Mouse (Mus musculus): ENCODE results near the gene Mettl7a2.
A peak's percentile ranks its signal among the peaks of the same experiment; 100 is the strongest.
"Not testable (repeated sequence)": the region's sequence is repeated elsewhere in the genome, so short reads cannot be mapped to it uniquely, and the experiment has no call there.

Mettl7a2 gene

GRCm38 (mm10) chr15:100341314-100341980, 11.6 kb upstream of the Mettl7a2 start:
- DNase-seq = not testable (repeated sequence)

GRCm38 (mm10) chr15:100345484-100345883, 7.5 kb upstream of the Mettl7a2 start:
- DNase-seq = no peak

DNA sequence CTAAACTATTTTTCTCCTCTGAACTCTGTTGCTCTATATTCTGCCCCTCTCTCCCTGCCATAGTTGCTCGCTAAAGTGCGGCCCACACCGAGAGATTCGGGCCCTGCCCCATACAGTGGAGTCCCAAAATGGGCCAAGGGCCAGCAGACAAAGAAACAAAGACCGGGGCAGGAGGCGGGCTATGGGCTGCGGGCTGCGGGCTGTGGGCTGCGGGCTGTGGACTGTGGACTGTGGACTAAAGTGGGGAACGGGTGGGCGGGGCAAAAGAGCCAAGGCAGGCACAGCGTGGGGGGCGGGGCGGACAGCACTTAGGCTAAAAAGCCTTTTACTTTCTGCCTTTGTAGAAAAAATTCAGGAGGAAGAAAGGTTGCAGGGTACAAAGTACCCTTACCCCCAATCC, 6.2 kb upstream of the Mettl7a2 start:
- DNase-seq = peak; percentile 65

- peak; percentile 11 for DNase-seq
Observed at GRCm38 (mm10) chr15:100349496-100349895, 3.5 kb upstream of the Mettl7a2 start.

- no peak for DNase-seq
Observed at GRCm38 (mm10) chr15:100351501-100352060, 1.4 kb upstream of the Mettl7a2 start.

DNA sequence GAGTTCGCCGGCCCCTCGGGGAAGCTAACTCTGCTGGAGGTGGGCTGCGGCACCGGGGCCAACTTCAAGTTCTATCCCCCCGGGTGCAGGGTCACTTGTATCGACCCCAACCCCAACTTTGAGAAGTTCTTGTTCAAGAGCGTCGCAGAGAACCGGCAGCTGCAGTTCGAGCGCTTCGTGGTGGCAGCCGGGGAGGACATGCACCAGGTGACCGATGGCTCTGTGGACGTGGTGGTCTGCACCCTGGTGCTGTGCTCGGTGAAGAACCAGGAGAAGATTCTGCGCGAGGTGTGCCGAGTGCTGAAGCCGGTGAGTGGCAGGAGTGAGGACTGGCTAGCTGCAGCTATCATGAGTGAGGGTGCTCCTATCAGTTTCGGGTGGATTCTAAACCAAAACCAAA, 399 bp downstream of the Mettl7a2 start:
- DNase-seq = not testable (repeated sequence)

DNA sequence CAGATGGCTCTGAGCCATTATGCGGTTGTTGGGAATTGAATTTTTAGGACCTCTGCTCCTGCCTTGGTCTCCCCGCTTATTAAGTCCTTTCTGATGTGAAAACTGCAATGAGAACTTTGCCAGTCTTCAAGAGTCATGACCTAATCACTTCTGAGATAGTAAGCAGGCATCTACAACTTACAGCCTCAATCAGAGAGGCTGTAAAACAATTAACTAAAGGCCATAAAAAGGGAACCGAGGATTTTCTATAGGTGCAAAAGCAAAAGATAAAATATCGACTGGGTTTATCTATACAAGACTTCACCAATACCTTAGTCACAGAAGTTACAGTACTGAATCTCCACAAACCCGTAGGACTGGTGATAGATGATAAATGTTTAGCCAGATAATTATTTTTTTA, 2.9 kb downstream of the Mettl7a2 start:
- DNase-seq = no peak

DNA sequence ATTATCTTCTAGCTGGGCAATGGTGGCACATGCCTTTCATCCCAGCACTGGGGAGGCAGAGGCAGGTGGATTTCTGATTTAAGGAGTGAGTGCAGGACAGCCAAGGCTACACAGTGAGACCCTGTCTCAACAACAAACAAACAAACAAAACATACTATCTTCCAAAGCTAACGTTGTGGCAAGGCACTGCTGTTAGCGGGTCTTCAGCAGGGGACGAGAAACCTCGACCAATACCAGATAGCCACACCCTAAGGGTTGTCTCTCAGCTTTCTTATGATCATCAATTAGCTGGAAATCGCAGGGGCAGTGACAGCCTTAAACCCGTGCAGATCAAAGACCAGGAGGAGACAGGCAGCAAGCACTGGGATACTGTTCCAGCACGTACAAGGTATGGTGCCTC, 11.2 kb downstream of the Mettl7a2 start, which contains the start of gene Higd1c:
Higd1c (plus strand) TSS at position 301 of the 400 bp plus-strand sequence.
- DNase-seq = no peak

DNA sequence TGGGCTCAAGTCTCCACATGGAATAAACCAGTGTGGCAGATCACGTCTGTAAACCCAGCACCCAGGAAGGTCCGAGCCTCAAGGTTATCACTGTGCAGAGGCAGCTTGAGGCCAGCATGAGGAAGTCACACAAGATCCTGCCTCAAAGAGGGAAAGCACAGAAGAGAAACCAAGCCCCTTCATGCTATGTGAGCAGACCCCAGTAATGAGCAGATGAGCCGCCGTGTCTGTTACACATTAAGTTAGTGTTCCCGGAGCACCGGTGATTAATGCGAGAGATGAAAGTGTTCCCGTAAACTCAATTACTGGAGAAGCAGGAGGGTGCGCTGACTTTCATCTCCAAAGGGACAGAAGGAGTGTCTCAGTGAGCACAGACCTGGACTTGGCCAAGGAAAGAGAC, 13.0 kb downstream of the Mettl7a2 start:
- not testable (repeated sequence) for DNase-seq

GRCm38 (mm10) chr15:100367119-100367518, 14.1 kb downstream of the Mettl7a2 start:
- no peak for DNase-seq

- DNase-seq = peak; percentile 66
Observed at GRCm38 (mm10) chr15:100375066-100375465, 22.1 kb downstream of the Mettl7a2 start.

GRCm38 (mm10) chr15:100377847-100378505, 25.0 kb downstream of the Mettl7a2 start:
- not testable (repeated sequence) for DNase-seq

DNA sequence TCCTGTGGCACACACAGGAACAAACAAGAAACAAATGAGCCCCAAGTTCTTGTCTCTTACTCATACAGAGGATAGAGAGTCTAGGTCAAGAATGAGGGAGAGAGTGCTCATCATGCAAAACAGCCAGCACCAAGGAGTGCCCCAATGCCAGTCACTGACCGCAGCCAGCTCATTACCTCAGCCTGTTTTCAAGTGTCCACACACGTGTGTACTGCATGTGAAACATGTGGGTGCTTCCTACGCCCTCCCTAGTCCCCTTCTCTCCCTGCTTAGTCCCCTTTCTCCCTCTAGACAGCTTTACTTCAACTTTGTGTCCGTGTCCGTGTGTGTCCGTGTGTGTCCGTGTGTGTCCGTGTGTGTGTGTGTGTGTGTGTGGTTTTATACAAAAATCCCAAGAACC, 26.7 kb downstream of the Mettl7a2 start:
- DNase-seq = no peak

- DNase-seq = no peak
Observed at GRCm38 (mm10) chr15:100380104-100380503, 27.1 kb downstream of the Mettl7a2 start.

GRCm38 (mm10) chr15:100385705-100386104, 32.7 kb downstream of the Mettl7a2 start:
- DNase-seq = no peak

DNA sequence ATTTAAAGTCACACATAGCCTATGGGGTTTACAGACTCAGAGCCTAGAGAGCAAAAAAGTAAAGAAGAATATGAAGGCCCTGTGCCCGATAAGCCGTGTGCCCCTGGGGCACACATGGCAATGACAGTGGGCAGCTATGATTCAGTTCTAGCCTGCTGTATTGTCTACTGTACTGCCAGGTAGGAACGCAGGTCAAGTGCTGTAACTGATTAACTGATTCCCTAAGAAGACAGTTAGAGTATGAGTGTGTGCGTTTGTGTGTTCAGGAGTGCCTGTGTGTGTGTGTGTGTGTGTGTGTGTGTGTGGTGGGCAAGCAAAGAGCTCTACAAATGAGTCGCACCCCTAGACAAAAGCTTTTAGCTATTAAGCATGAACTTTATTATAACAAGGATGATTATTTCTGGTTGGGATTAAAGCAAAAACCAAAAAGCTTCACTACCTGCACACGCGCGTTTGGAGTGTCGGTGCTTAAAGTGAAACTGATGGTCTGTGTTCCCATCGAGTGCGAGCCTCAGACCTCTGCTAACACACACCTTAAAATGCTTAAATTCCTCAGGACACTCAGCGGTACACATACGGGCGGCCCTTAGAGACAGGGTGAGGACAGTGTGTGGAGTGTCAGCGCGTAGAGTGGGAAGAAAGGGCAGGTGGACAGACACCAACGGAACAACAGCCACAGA, 34.7 kb downstream of the Mettl7a2 start:
- DNase-seq = no peak

GRCm38 (mm10) chr15:100388224-100388835, 35.3 kb downstream of the Mettl7a2 start:
- no peak for DNase-seq

- DNase-seq = no peak
Observed at GRCm38 (mm10) chr15:100388886-100389285, 35.9 kb downstream of the Mettl7a2 start.

- no peak for DNase-seq
Observed at GRCm38 (mm10) chr15:100391066-100391465, 38.1 kb downstream of the Mettl7a2 start.

DNA sequence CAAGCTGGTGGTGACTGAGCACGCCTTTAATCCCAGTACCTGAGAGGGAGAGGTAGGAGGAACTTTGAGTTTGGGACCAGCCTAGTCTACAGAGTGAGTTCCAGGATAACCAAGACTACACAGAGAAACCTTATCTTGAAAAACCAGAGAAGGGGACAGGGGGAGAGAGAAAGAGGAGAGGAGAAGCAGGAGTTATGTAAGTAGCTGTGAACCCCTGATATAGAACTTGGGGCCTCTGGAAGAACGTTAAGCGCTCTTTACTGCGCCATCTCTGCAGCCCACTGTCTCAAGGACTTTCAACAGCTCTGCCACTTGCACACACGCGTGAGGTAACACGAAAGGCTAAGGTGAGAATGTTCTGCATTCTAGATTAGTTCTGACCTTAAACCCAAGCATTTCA, 38.6 kb downstream of the Mettl7a2 start:
- DNase-seq = peak; percentile 59

DNA sequence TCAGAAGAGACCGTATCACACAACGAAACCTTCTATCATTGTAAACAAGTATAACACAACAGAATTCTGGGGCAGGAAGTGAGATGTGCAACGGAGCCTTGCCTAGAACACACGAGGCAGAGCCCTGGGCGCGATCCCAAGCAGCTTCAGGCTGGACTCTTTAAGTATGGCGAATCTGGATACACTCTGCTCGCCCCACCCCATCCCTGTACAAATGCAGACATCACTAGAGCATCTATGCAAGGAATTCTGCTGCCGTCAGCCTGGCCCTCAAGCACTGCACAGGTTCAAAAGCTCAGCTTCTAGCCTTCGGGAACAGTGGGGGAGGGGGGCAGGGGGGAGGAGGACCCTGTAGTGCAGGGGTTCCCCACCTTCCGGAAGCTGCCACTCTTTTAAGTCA, 40.0 kb downstream of the Mettl7a2 start:
- DNase-seq = no peak

- DNase-seq = no peak
Observed at GRCm38 (mm10) chr15:100395561-100395960, 42.6 kb downstream of the Mettl7a2 start.

All from liver (tissue).